Mouse (Mus musculus) CH12F3 (cell line): ENCODE results near the gene Ago3.

Experiments
- in situ Hi-C: fragments of 300-500 bp; cut with MboI; formaldehyde crosslinking; loops from 2 replicates; pipeline ENCODE4 v1.14.3; 2020; ENCODE audit warnings: low sequenced_read_pairs

Gene Ago3

DNA sequence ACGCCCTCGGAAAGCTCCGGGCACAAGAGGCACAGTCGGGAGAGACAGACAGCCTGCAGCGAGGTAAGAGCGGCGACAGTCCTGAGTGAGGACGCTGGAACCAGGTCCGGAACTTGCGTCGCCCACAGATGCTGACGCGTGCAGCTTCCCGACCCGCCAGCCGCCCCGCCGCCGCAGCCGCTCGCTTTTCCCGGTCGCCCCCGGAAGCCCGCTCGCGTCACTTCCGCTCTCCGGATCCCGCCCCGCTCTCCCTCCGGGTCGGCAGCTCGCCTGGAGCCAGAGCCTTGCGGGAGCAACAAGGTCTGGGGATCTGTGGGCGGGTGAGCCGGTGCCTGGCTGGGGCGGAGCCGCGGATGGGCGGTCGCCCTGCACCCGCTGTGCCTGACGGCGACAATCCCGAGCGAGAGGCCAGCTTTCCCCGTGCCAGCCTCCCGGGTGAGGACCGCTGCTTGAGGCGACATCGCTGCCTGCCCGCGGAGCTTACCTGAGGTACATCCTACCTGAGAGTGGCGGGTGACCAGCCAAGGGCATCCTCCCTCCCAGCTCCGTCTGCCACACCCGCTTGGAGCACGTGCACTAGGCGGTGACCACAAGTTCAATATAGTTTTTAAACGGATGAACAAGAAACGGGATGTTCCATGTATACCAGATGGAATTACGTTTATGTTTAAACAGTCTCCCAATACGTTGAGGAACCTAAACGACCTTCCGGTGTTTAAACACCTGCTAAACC lies at the start of gene Ago3:
Ago3 (minus strand) TSS at position 210 of the 733 bp plus-strand sequence.
- in situ Hi-C loops = no loop called here

- in situ Hi-C loops = no loop called here
Measured at GRCm38 (mm10) chr4:126473031-126473430, 43.7 kb upstream of the Ago3 start.

DNA sequence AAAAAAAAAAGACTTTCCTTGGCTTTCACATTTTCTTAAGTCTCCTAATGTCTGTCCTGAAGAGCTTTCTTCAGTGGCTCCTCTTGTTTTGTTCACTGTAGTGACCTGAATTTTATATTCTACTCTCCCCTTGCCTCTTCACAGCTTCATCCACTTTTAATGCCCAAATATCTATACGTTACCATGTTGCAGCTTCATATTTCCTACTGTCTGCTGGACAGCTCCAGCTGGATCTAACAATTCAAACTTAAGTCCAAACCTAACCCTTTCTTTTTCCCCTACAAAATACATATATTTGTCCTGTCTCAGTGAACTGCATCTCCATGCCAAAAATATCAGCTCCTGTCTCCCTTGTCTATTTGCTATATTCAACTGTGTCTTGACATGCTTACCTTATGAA lies 40.0 kb upstream of the Ago3 start:
- in situ Hi-C loops = no loop called here

GRCm38 (mm10) chr4:126468925-126469324 lies 39.6 kb upstream of the Ago3 start:
- in situ Hi-C loops = no loop called here

- in situ Hi-C loops = no loop called here
Measured at GRCm38 (mm10) chr4:126468285-126468901, 39.0 kb upstream of the Ago3 start, which contains the start of gene Ago1. Ago1 (minus strand) TSS chr4:126468583.

DNA sequence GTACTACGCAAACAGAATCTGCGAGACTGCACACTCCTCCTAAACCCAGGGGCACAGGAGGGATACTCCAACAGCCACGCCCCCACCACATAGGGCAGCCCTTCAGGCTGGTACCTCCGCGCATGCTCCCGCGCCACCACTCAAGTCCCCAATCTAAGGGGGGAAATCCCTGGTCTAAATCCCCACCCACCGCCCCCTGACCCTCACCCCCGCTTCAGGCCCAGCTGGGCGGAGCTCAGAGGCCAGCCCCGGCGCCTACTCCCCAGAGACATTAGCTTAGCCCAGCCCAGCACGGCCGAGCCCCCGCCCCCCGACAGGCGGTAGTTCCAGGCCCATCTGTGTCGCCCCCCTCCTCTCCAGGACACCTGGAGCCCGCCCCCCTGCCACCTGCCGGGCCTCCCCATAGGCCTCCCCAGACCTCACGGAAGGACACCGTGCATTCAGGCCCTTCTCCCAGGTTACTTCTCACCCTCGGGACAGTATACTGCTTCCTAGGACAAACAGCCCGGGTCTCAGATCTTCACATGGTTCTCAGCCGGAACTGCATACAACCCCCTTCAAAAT lies 38.4 kb upstream of the Ago3 start:
- in situ Hi-C loops = no loop called here

GRCm38 (mm10) chr4:126466251-126466750 lies 36.9 kb upstream of the Ago3 start:
- in situ Hi-C loops = no loop called here

DNA sequence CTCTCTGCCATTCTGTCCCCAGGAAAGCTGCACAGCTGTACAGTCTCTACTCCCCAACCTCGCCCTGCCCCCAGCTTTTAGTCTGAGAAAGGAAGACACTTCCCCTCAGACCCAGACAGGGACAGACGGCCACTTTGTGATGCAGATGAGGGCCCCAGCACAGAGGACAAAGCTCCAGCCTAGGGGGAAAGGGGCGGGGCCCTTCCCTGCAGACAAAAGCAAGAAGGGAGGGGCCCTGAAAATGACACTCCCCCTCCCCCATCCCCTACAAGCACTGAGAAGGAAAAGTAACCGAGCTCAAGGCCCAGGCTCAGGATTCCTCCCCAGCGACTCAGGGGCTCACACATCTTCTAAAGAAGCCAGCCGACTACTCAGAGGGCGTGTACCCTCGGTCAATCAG lies 36.5 kb upstream of the Ago3 start:
- in situ Hi-C loops = no loop called here

GRCm38 (mm10) chr4:126464892-126465235 lies 35.5 kb upstream of the Ago3 start:
- in situ Hi-C loops = no loop called here

- in situ Hi-C loops = no loop called here
Measured at GRCm38 (mm10) chr4:126464189-126464891, 35.0 kb upstream of the Ago3 start.

DNA sequence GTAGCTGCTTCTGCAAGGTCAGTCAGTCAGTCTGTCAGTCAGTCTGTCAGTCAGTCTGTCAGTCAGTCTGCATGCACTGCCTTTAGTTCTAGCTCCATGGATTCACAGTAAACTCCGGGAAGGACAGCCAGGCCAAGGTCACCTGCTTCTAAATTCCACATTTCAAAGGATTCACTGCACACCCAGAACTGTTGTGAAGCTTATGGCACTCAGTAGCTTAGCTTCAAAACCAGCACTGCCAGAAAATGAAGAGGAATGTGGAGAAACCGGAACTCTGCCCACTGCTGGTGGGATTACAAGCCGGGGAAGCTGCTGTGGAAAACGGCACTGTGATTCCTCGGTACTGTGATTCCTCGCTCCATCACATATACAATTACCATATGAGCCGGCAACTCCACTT lies 26.1 kb upstream of the Ago3 start:
- in situ Hi-C loops = no loop called here

DNA sequence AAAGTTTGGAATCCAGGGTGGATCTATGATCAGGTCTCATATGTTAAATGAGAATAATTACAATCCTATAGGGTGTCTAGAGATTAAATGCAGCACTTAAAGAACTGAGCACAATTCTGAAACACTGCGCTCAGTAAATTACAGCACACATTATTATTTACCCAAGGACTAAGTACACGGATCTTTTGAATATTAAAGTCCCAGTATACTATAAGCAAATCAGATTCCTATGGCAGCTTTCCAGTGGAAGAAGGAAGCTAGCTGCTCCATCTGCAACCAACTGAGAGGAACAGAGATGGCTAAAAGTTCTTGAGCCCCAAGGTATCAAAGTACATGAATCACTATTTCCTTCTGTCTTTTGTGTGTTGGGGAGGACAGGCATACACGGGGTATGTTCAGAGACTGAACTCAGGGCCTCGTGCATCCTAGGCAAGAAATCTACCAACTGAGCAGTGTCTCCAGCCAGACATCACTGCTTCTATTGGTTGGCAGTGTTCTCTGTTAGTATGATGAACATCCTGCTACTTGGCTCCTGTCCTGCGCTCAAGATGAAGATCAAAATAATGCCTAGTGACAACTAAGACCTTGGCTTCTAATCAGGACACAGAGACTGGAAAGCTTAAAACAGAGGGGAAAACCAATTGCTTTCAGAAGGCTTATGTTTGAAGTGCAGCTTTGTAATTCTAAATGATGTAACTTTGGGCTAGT lies 25.3 kb upstream of the Ago3 start:
- in situ Hi-C loops = no loop called here

GRCm38 (mm10) chr4:126450268-126450667 lies 20.9 kb upstream of the Ago3 start:
- in situ Hi-C loops = no loop called here

DNA sequence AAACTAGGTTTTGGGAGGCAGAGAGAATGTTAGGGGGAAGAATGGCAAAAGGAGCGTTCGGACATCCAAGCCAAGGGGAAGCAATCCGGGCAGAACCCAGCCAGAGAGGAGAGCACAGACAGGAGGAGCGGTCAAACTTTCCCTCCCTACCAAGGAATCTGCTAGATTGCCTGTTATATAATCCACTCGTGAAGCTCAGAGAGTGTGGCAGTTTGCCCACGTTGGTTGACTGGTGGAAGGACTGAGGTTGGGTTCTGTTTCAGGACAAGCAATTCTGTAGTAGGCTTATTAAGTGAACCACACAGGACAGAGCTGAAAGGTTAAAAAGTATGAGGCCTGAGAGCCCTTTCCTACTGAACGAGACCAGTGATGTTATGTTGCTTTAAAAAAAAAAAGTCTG lies 17.8 kb upstream of the Ago3 start:
- in situ Hi-C loops = no loop called here

DNA sequence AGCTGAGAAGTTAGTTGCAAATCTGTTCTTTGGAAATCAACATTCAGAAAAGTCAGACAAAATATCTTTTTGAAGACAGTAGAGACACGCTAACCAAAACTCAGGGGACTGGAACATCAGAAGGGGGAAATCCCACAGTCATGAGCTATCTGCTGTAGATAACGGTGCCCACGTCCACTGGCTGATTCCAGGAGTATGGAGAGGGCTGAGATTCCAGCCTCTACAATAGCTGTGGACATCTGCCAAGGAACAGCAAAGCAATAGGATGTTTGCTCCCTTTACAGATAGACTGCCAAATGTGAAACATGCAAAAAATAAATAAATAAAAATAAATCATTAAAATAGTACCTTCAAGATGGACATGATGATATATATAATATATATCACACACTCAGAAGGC lies 15.2 kb upstream of the Ago3 start:
- in situ Hi-C loops = no loop called here

DNA sequence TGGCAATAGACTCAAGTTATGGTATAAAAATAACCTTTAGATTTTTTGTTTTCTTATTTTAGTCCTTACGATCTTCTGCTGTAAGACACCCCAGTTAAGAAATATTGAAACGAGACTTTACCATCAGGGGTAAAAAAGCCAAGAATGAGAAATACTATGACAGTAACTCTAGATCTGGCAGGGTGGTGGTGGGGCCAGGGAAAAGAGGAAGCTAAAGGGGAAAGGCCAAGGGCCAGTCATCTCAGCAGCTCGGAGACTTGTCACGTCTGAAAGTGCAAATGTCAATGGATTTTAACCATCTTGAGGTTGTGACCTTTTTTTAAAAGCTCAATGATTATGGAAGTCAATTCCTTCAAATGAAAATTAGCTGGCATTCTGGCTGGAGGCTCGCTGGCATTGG lies 8.9 kb upstream of the Ago3 start:
- in situ Hi-C loops = no loop called here

DNA sequence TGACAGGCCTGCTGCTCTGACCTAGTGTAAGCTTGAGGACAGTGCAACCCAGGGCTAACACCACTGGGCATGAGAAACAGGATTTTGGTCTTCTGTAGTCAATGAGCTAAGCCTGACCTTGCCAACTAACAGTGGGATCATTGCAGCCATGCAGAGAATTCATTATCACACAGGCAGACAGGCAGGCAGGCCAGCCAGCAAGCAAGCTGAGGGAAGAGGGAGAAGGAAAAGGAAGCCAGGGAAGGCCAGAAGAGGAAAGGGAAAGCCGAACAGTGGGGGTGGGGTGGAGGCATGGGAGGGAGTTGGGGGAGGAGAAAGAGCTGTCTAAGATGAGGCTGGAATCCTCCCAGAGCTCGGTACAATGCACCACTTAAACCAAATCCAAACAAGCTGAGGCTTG lies 6.9 kb upstream of the Ago3 start:
- in situ Hi-C loops = no loop called here

GRCm38 (mm10) chr4:126434094-126434493 lies 4.7 kb upstream of the Ago3 start:
- in situ Hi-C loops = no loop called here

DNA sequence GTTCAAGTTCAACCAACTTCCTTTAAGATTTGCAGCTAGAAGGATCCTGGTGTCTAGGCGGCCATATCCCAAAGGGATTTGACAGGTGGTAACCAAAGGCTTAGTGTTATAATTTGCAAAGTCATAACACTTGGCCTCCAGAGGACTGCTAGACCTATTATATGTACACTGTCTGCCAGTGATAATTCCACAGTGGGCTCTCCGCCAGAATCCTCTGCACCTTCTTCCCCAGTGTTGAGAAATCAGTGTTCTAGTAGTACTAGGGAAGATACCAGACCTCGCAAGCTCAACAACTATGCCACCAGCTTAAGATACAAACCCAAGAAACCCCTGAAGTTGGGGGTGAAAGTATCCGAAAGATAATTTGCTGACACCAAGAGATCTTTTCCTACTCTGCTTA lies 3.8 kb upstream of the Ago3 start:
- in situ Hi-C loops = no loop called here

GRCm38 (mm10) chr4:126431746-126432145 lies 2.4 kb upstream of the Ago3 start:
- in situ Hi-C loops = no loop called here
